Mouse (Mus musculus) heart, adult 2 months (tissue): ENCODE data around the gene E330034G19Rik. TPM values are rescaled to one million over a fixed set of nuclear protein-coding genes. Genes with fewer than 3 reads are reported as not detected.
"Not testable (repeated sequence)": the region's sequence is repeated elsewhere in the genome, so short reads cannot be mapped to it uniquely, and the experiment has no call there.

Experiments
- DNase-seq, 2 experiments: peaks; one replicate each; pipeline ENCODE4 v3.0.0; 2021
- H3K27ac ChIP-seq: fragments of 200-600 bp; 2 replicates; pipeline ENCODE4 v1.8.1; 2022
- H3K27me3 ChIP-seq: fragments of 200-500 bp; 2 replicates; pipeline ENCODE4 v1.6.1; 2012; ENCODE audit warnings: mild to moderate bottlenecking, low read length, inconsistent platforms, mixed read lengths; ENCODE audit not compliant: control insufficient read depth, insufficient read depth
- H3K36me3 ChIP-seq: fragments of 200-500 bp; 2 replicates; pipeline ENCODE4 v1.6.1; 2012; ENCODE audit warnings: low read length, inconsistent platforms; ENCODE audit not compliant: control insufficient read depth, insufficient read depth
- H3K4me1 ChIP-seq: fragments of 200-500 bp; 2 replicates; pipeline ENCODE4 v1.6.1; 2011; ENCODE audit warnings: low read length; ENCODE audit not compliant: control insufficient read depth, insufficient read depth
- H3K4me3 ChIP-seq: fragments of 200-600 bp; 2 replicates; pipeline ENCODE4 v1.8.1; 2022
- H3K79me2 ChIP-seq: fragments of 200-500 bp; replicated peaks from 2 replicates; pipeline ENCODE4 v1.6.1; 2012; ENCODE audit warnings: mild to moderate bottlenecking, inconsistent platforms, low read length, moderate library complexity, mixed read lengths; ENCODE audit not compliant: control insufficient read depth, insufficient read depth
- H3K9ac ChIP-seq: fragments of 200-500 bp; 2 replicates; pipeline ENCODE4 v1.6.1; 2012; ENCODE audit warnings: low read depth, mild to moderate bottlenecking, control low read depth, inconsistent platforms, low read length, mixed read lengths
- CTCF ChIP-seq: fragments of 200-600 bp; IDR thresholded peaks from 2 replicates; pipeline ENCODE4 v1.8.1; 2022; ENCODE audit warnings: antibody characterized with exemption, mild to moderate bottlenecking, moderate library complexity
- EP300 ChIP-seq: fragments of 200-500 bp; IDR thresholded peaks from 2 replicates; pipeline ENCODE4 v1.6.1; 2011; ENCODE audit warnings: low read depth, low read length, control low read depth; ENCODE audit not compliant: insufficient read depth
- POLR2A ChIP-seq: fragments of 200-500 bp; IDR thresholded peaks from 2 replicates; pipeline ENCODE4 v1.6.1; 2011; ENCODE audit warnings: mild to moderate bottlenecking, low read depth, low read length, control low read depth; ENCODE audit not compliant: insufficient read depth
- WGBS: fragments of 180-500 bp; shearing (Covaris S2); methylation state at CpG from one replicate; pipeline ENCODE4 v1.1.7; 2018; 5-methylcytosine and 5-hydroxymethylcytosine counted together
- intact Hi-C: fragments of 180-260 bp; cut with DNase I; formaldehyde crosslinking; loops from one replicate; pipeline ENCODE4 v1.15.1; 2025
- polyA plus RNA-seq: library from polyadenylated mRNA; depleted of rRNA; stranded (reverse); fragments of >200 nt; gene quantifications from 2 replicates; pipeline ENCODE4 v1.2.3, GENCODE M21; 2012
- total RNA-seq, 2 experiments: library from RNA; stranded (reverse); gene quantifications; 2 replicates each; pipeline ENCODE4 v1.2.3; 2021

The E330034G19Rik gene
- total and polyA plus RNA-seq, 3 experiments: not detected

GRCm38 (mm10) chr14:24293631-24294030 is 617 bp downstream of the E330034G19Rik start:
- Histone ChIP-seq H3K27ac (no peak overlapping the region), H3K4me3 (no peak overlapping the region), H3K79me2 (no peaks in the 10 kb centered on the region), H3K36me3 (no peaks in the 10 kb centered on the region), H3K27me3 (no peaks in the 10 kb centered on the region; the same call in 1 of the 2 replicates), H3K4me1 (no peaks in the 10 kb centered on the region), H3K9ac (no peak overlapping the region)
- intact Hi-C loops: no loop called here
- TF ChIP-seq CTCF (no peak), POLR2A (no peak), EP300 (no peak)
- DNase-seq: no peak
- 66% methylated on average over 5 of the region's 5 CpGs for WGBS

DNA sequence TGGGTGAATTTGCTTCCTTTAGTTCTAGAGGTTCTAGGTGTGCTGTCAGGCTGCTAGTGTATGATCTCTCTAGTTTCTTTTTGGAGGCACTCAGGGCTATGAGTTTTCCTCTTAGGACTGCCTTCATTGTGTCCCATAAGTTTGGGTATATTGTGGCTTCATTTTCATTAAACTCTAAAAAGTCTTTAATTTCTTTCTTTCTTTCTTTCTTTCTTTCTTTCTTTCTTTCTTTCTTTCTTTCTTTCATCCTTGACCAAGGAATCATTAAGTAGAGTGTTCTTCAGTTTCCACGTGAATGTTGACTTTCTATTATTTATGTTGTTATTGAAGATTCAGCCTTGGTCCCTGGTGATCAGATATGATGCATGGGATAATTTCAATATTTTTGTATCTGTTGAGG is 9.1 kb downstream of the E330034G19Rik start:
- 79% methylated on average over 1 of the region's 1 CpGs for WGBS
- H3K27me3 ChIP-seq, H3K9ac ChIP-seq, H3K4me3 ChIP-seq, DNase-seq, H3K36me3 ChIP-seq, H3K79me2 ChIP-seq, intact Hi-C loops, H3K27ac ChIP-seq, H3K4me1 ChIP-seq: not testable (repeated sequence)

DNA sequence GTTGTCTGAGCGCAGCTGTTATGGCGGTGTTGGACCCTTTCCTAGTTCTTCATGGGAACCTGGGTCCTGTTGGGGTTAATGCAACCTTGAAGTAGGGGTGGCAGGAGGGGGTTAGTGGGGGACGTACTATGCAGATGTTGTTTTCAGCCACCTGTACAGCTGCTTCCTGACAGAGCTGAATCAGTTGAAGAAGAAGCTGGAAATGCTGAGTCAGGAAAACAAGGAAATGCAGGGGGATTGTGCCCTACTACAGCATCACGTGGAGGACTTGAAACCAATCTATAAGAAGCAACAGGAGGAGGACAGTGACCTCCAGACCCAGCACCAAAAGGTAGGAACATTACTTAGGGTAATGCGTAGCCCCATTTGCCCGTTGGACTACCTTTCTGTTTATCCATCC is 13.7 kb downstream of the E330034G19Rik start:
- TF ChIP-seq POLR2A (no peak), EP300 (no peak), CTCF (no peak)
- H3K36me3 ChIP-seq: no peaks in the 10 kb centered on the region
- H3K4me1 ChIP-seq: no peaks in the 10 kb centered on the region
- no peak overlapping the region for H3K9ac ChIP-seq
- no peaks in the 10 kb centered on the region for H3K27me3 ChIP-seq
- WGBS: 72% methylated on average over 6 of the region's 6 CpGs
- no peaks in the 10 kb centered on the region for H3K79me2 ChIP-seq
- no peak overlapping the region for H3K4me3 ChIP-seq
- H3K27ac ChIP-seq: no peak overlapping the region
- intact Hi-C loops: no loop called here
- DNase-seq: no peak

DNA sequence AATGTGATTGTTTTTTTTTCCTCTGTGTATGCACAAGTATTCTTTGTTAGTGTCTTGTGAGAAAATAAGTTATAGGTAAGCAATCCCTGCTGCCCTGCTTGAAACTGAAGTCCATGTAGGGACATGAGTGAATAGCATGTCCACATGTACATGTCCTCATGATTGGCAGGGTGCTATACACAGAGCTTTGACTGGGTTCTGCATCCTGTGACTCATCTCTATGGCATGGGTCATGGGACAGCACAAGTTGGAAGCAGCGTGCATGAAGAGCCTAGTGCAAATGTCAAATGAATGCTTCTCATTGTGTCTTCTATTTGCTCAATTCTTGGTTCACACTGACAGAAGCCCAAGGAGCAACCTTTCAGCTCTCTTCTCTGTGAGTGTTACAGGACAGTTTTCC is 14.1 kb downstream of the E330034G19Rik start:
- 34% methylated on average over 1 of the region's 1 CpGs for whole genome bisulfite sequencing
- H3K36me3 ChIP-seq: no peaks in the 10 kb centered on the region
- H3K27me3 ChIP-seq: no peaks in the 10 kb centered on the region
- H3K4me3 ChIP-seq: no peak overlapping the region
- intact Hi-C loops: no loop called here
- no peaks in the 10 kb centered on the region for H3K79me2 ChIP-seq
- TF ChIP-seq EP300: no peak
- TF ChIP-seq POLR2A: no peak
- no peak overlapping the region for H3K9ac ChIP-seq
- no peak for DNase-seq
- no peak overlapping the region for H3K27ac ChIP-seq
- H3K4me1 ChIP-seq: no peaks in the 10 kb centered on the region

GRCm38 (mm10) chr14:24311110-24311509 is 18.1 kb downstream of the E330034G19Rik start:
- intact Hi-C loops: no loop called here
- no peaks in the 10 kb centered on the region for H3K36me3 ChIP-seq
- TF ChIP-seq EP300 (no peak), CTCF (peak; percentile 89)
- H3K27me3 ChIP-seq: no peaks in the 10 kb centered on the region
- H3K79me2 ChIP-seq: no peaks in the 10 kb centered on the region
- 35% methylated on average over 3 of the region's 3 CpGs for WGBS
- peak; percentile 13 to 49 for DNase-seq
- no peak overlapping the region for H3K27ac ChIP-seq
- H3K4me3 ChIP-seq: no peak overlapping the region
- no peak overlapping the region for H3K9ac ChIP-seq
- no peaks in the 10 kb centered on the region for H3K4me1 ChIP-seq

GRCm38 (mm10) chr14:24347007-24347406 is 54.0 kb downstream of the E330034G19Rik start:
- intact Hi-C loops, H3K36me3 ChIP-seq, DNase-seq, H3K4me3 ChIP-seq, H3K27me3 ChIP-seq, H3K27ac ChIP-seq, H3K4me1 ChIP-seq, H3K79me2 ChIP-seq, H3K9ac ChIP-seq: not testable (repeated sequence)
- WGBS: 94% methylated on average over 3 of the region's 3 CpGs
